Mouse (Mus musculus) embryonic facial prominence, embryonic 13.5 days (tissue): ENCODE results near the gene Slc34a2. TPM values are rescaled to one million over a fixed set of nuclear protein-coding genes. Genes with fewer than 3 reads are reported as not detected.

Source experiments
- ATAC-seq: fragments of 200-750 bp; cut with Nextera tagmentation; 2 replicates; pipeline ENCODE4 v1.8.0; 2017; ENCODE audit warnings: low read depth; ENCODE audit not compliant: insufficient number of reproducible peaks, insufficient read depth, low FRiP score, low TSS enrichment
- H3K27ac ChIP-seq: fragments of 300-500 bp; sonication (generic); 2 replicates; pipeline ENCODE4 v1.5.1; 2015; ENCODE audit warnings: moderate library complexity, mild to moderate bottlenecking, inconsistent platforms
- H3K27me3 ChIP-seq: fragments of 300-500 bp; sonication (generic); 2 replicates; pipeline ENCODE4 v1.6.1; 2015; ENCODE audit warnings: mild to moderate bottlenecking, inconsistent platforms
- H3K36me3 ChIP-seq: fragments of 300-500 bp; sonication (generic); 2 replicates; pipeline ENCODE4 v1.6.1; 2015; ENCODE audit warnings: mild to moderate bottlenecking, inconsistent platforms
- H3K4me1 ChIP-seq: fragments of 300-500 bp; sonication (generic); 2 replicates; pipeline ENCODE4 v1.6.1; 2015; ENCODE audit warnings: inconsistent platforms
- H3K4me2 ChIP-seq: fragments of 300-500 bp; sonication (generic); 2 replicates; pipeline ENCODE4 v1.6.1; 2015; ENCODE audit warnings: moderate library complexity, mild to moderate bottlenecking, inconsistent platforms
- H3K4me3 ChIP-seq: fragments of 300-500 bp; sonication (generic); 2 replicates; pipeline ENCODE4 v1.5.1; 2015; ENCODE audit warnings: mild to moderate bottlenecking, inconsistent platforms
- H3K9ac ChIP-seq: fragments of 300-500 bp; sonication (generic); 2 replicates; pipeline ENCODE4 v1.6.1; 2015; ENCODE audit warnings: mild to moderate bottlenecking, inconsistent platforms
- H3K9me3 ChIP-seq: fragments of 300-500 bp; sonication (generic); 2 replicates; pipeline ENCODE4 v1.6.1; 2016; ENCODE audit warnings: inconsistent platforms
- WGBS: fragments of 180-500 bp; shearing (Covaris S2); methylation state at CpG from one replicate; pipeline ENCODE4 v1.1.7; 2015; ENCODE audit warnings: mixed read lengths; 5-methylcytosine and 5-hydroxymethylcytosine counted together
- polyA plus RNA-seq: library from polyadenylated mRNA; unstranded; fragments of >200 nt; fragmentation: Nextera tagmentation; extraction: Ambion mirVana; gene quantifications from 2 replicates; pipeline ENCODE4 v1.2.1, GENCODE M21; 2015

Slc34a2 gene
- polyA plus RNA-seq, 1 experiment from 2014 or later: 0.14 TPM

- Histone ChIP-seq H3K9me3 (no peaks in the 10 kb centered on the region), H3K4me2 (no peak overlapping the region), H3K36me3 (no peaks in the 10 kb centered on the region), H3K27me3 (no peaks in the 10 kb centered on the region), H3K4me1 (no peaks in the 10 kb centered on the region), H3K9ac (no peak overlapping the region), H3K27ac (no peak overlapping the region), H3K4me3 (no peak overlapping the region)
- 75% methylated on average over 1 of the region's 1 CpGs for WGBS
- no peak for ATAC-seq
Measured at GRCm38 (mm10) chr5:53031346-53031745, 6.5 kb upstream of the Slc34a2 start.

GRCm38 (mm10) chr5:53042034-53042748, 4.3 kb downstream of the Slc34a2 start:
- Histone ChIP-seq H3K27me3 (no peaks in the 10 kb centered on the region), H3K27ac (no peak overlapping the region), H3K4me2 (no peak overlapping the region), H3K36me3 (no peaks in the 10 kb centered on the region), H3K4me3 (no peak overlapping the region), H3K9me3 (no peaks in the 10 kb centered on the region), H3K4me1 (0 out of 2 replicates have a peak, but pooled peaks cover 3% of the 10 kb centered on the region), H3K9ac (no peak overlapping the region)
- WGBS: 39% methylated on average over 5 of the region's 5 CpGs
- ATAC-seq: no peak

GRCm38 (mm10) chr5:53042771-53043371, 5.0 kb downstream of the Slc34a2 start:
- H3K4me3 ChIP-seq: no peak overlapping the region
- H3K27ac ChIP-seq: no peak overlapping the region
- no peaks in the 10 kb centered on the region for H3K9me3 ChIP-seq
- peaks cover 3% of the 10 kb centered on the region for H3K27me3 ChIP-seq
- WGBS: 92% methylated on average over 8 of the region's 8 CpGs
- H3K36me3 ChIP-seq: no peaks in the 10 kb centered on the region
- ATAC-seq: no peak
- H3K4me1 ChIP-seq: 0 out of 2 replicates have a peak, but pooled peaks cover 3% of the 10 kb centered on the region
- no peak overlapping the region for H3K4me2 ChIP-seq
- H3K9ac ChIP-seq: no peak overlapping the region

- Histone ChIP-seq H3K36me3 (no peaks in the 10 kb centered on the region), H3K4me1 (peaks cover 4% of the 10 kb centered on the region), H3K27me3 (peaks cover 12% of the 10 kb centered on the region), H3K9me3 (no peaks in the 10 kb centered on the region), H3K4me3 (no peak overlapping the region), H3K9ac (no peak overlapping the region), H3K4me2 (no peak overlapping the region), H3K27ac (no peak overlapping the region)
- ATAC-seq: no peak
- 48% methylated on average over 1 of the region's 1 CpGs for WGBS
Measured at GRCm38 (mm10) chr5:53043716-53044115, 5.8 kb downstream of the Slc34a2 start.

- Histone ChIP-seq H3K9ac (no peak overlapping the region), H3K4me2 (no peak overlapping the region), H3K27ac (no peak overlapping the region), H3K4me3 (no peak overlapping the region), H3K9me3 (no peaks in the 10 kb centered on the region), H3K27me3 (peaks cover 42% of the 10 kb centered on the region), H3K4me1 (peaks cover 7% of the 10 kb centered on the region), H3K36me3 (no peaks in the 10 kb centered on the region)
- 20% methylated on average over 6 of the region's 6 CpGs for WGBS
- no peak for ATAC-seq
Measured at GRCm38 (mm10) chr5:53047951-53048350, 10.1 kb downstream of the Slc34a2 start.

GRCm38 (mm10) chr5:53048599-53048998, 10.7 kb downstream of the Slc34a2 start:
- H3K9me3 ChIP-seq: no peaks in the 10 kb centered on the region
- peak overlapping the region; percentile 40 for H3K4me3 ChIP-seq
- peak overlapping the region; percentile 44; the same call in 1 of the 2 replicates for H3K9ac ChIP-seq
- H3K36me3 ChIP-seq: no peaks in the 10 kb centered on the region
- peaks cover 42% of the 10 kb centered on the region for H3K27me3 ChIP-seq
- WGBS: 25% methylated on average over 4 of the region's 4 CpGs
- H3K27ac ChIP-seq: no peak overlapping the region
- peaks cover 7% of the 10 kb centered on the region for H3K4me1 ChIP-seq
- ATAC-seq: no peak
- peak overlapping the region; percentile 75 for H3K4me2 ChIP-seq

GRCm38 (mm10) chr5:53049046-53049445, 11.2 kb downstream of the Slc34a2 start:
- H3K4me1 ChIP-seq: peaks cover 7% of the 10 kb centered on the region
- peak; percentile 78 for ATAC-seq
- no peak overlapping the region for H3K27ac ChIP-seq
- H3K4me2 ChIP-seq: peak overlapping the region; percentile 75
- H3K9me3 ChIP-seq: no peaks in the 10 kb centered on the region
- H3K9ac ChIP-seq: peak overlapping the region; percentile 44
- H3K27me3 ChIP-seq: peaks cover 42% of the 10 kb centered on the region
- H3K4me3 ChIP-seq: peak overlapping the region; percentile 40
- no peaks in the 10 kb centered on the region for H3K36me3 ChIP-seq
- WGBS: 1% methylated on average over 39 of the region's 39 CpGs

GRCm38 (mm10) chr5:53050963-53051362, 13.1 kb downstream of the Slc34a2 start:
- Histone ChIP-seq H3K36me3 (no peaks in the 10 kb centered on the region), H3K27me3 (peaks cover 42% of the 10 kb centered on the region), H3K4me3 (no peak overlapping the region), H3K9me3 (no peaks in the 10 kb centered on the region), H3K9ac (no peak overlapping the region), H3K4me1 (peaks cover 7% of the 10 kb centered on the region), H3K27ac (no peak overlapping the region), H3K4me2 (no peak overlapping the region)
- no peak for ATAC-seq
- WGBS: 53% methylated on average over 1 of the region's 1 CpGs

GRCm38 (mm10) chr5:53053246-53053645, 15.4 kb downstream of the Slc34a2 start:
- no peak for ATAC-seq
- WGBS: 89% methylated on average over 2 of the region's 2 CpGs
- no peak overlapping the region for H3K4me2 ChIP-seq

GRCm38 (mm10) chr5:53061532-53062130, 23.8 kb downstream of the Slc34a2 start:
- Histone ChIP-seq H3K27me3 (no peaks in the 10 kb centered on the region), H3K27ac (no peak overlapping the region), H3K4me1 (no peaks in the 10 kb centered on the region), H3K9ac (no peak overlapping the region), H3K4me3 (no peak overlapping the region), H3K9me3 (no peaks in the 10 kb centered on the region), H3K4me2 (no peak overlapping the region), H3K36me3 (no peaks in the 10 kb centered on the region)
- no peak for ATAC-seq
- 92% methylated on average over 9 of the region's 9 CpGs for WGBS

More at GRCm38 (mm10) chr5:53053246-53053645, 15.4 kb downstream of the Slc34a2 start:
- H3K4me1 ChIP-seq: peaks cover 7% of the 10 kb centered on the region
- H3K36me3 ChIP-seq: no peaks in the 10 kb centered on the region
- no peaks in the 10 kb centered on the region for H3K9me3 ChIP-seq
- H3K27ac ChIP-seq: no peak overlapping the region
- no peak overlapping the region for H3K9ac ChIP-seq
- H3K4me3 ChIP-seq: no peak overlapping the region
- peaks cover 35% of the 10 kb centered on the region for H3K27me3 ChIP-seq

- no peak overlapping the region for H3K4me3 ChIP-seq
- no peaks in the 10 kb centered on the region for H3K9me3 ChIP-seq
- H3K36me3 ChIP-seq: no peaks in the 10 kb centered on the region
- no peak overlapping the region for H3K9ac ChIP-seq
- no peaks in the 10 kb centered on the region for H3K4me1 ChIP-seq
- no peak for ATAC-seq
- no peak overlapping the region for H3K4me2 ChIP-seq
- 60% methylated on average over 6 of the region's 6 CpGs for WGBS
- no peaks in the 10 kb centered on the region for H3K27me3 ChIP-seq
- no peak overlapping the region for H3K27ac ChIP-seq
Measured at GRCm38 (mm10) chr5:53074553-53074952, 36.7 kb downstream of the Slc34a2 start.

GRCm38 (mm10) chr5:53078453-53078852, 40.6 kb downstream of the Slc34a2 start:
- no peak overlapping the region for H3K27ac ChIP-seq
- no peaks in the 10 kb centered on the region for H3K27me3 ChIP-seq
- no peaks in the 10 kb centered on the region for H3K36me3 ChIP-seq
- H3K4me3 ChIP-seq: no peak overlapping the region
- H3K9me3 ChIP-seq: no peaks in the 10 kb centered on the region
- ATAC-seq: no peak
- WGBS: 77% methylated on average over 4 of the region's 4 CpGs
- H3K9ac ChIP-seq: no peak overlapping the region
- H3K4me2 ChIP-seq: no peak overlapping the region
- no peaks in the 10 kb centered on the region for H3K4me1 ChIP-seq
